Mouse (Mus musculus): ENCODE measurements around the gene Ttc38.
A peak's percentile ranks its signal among the peaks of the same experiment; 100 is the strongest.

Ttc38 gene

GRCm38 (mm10) chr15:85831954-85832590, at the start of gene Ttc38:
Gene Ttc38 (plus strand): TSS chr15:85832306.
- peak; percentile 88 for DNase-seq (ENCODE audit: low spot score)

GRCm38 (mm10) chr15:85783146-85783545, 49.0 kb upstream of the Ttc38 start:
- no peak for DNase-seq (ENCODE audit: low spot score)

GRCm38 (mm10) chr15:85784341-85784740, 47.8 kb upstream of the Ttc38 start:
- DNase-seq (ENCODE audit: low spot score) = no peak

GRCm38 (mm10) chr15:85786711-85787110, 45.4 kb upstream of the Ttc38 start:
- DNase-seq (ENCODE audit: low spot score) = peak; percentile 23

- no peak for DNase-seq (ENCODE audit: low spot score)
Observed at GRCm38 (mm10) chr15:85787482-85787881, 44.6 kb upstream of the Ttc38 start.

GRCm38 (mm10) chr15:85788051-85788450, 44.1 kb upstream of the Ttc38 start:
- DNase-seq (ENCODE audit: low spot score) = no peak

- DNase-seq (ENCODE audit: low spot score) = no peak
Observed at GRCm38 (mm10) chr15:85788633-85789032, 43.5 kb upstream of the Ttc38 start.

- no peak for DNase-seq (ENCODE audit: low spot score)
Observed at GRCm38 (mm10) chr15:85791449-85791848, 40.7 kb upstream of the Ttc38 start.

GRCm38 (mm10) chr15:85792819-85793218, 39.3 kb upstream of the Ttc38 start:
- peak; percentile 24 for DNase-seq (ENCODE audit: low spot score)

GRCm38 (mm10) chr15:85795516-85795915, 36.6 kb upstream of the Ttc38 start:
- no peak for DNase-seq (ENCODE audit: low spot score)

- no peak for DNase-seq (ENCODE audit: low spot score)
Observed at GRCm38 (mm10) chr15:85798676-85799075, 33.4 kb upstream of the Ttc38 start.

GRCm38 (mm10) chr15:85802931-85803330, 29.2 kb upstream of the Ttc38 start:
- no peak for DNase-seq (ENCODE audit: low spot score)

GRCm38 (mm10) chr15:85806886-85807285, 25.2 kb upstream of the Ttc38 start:
- no peak for DNase-seq (ENCODE audit: low spot score)

- DNase-seq (ENCODE audit: low spot score) = no peak
Observed at GRCm38 (mm10) chr15:85807404-85807803, 24.7 kb upstream of the Ttc38 start.

GRCm38 (mm10) chr15:85808031-85808430, 24.1 kb upstream of the Ttc38 start:
- no peak for DNase-seq (ENCODE audit: low spot score)

- DNase-seq (ENCODE audit: low spot score) = no peak
Observed at GRCm38 (mm10) chr15:85808434-85808833, 23.7 kb upstream of the Ttc38 start.

- no peak for DNase-seq (ENCODE audit: low spot score)
Observed at GRCm38 (mm10) chr15:85809091-85809490, 23.0 kb upstream of the Ttc38 start.

- DNase-seq (ENCODE audit: low spot score) = no peak
Observed at GRCm38 (mm10) chr15:85810462-85810805, 21.7 kb upstream of the Ttc38 start.

- DNase-seq (ENCODE audit: low spot score) = peak; percentile 64
Observed at GRCm38 (mm10) chr15:85810806-85811521, 21.1 kb upstream of the Ttc38 start.

GRCm38 (mm10) chr15:85811535-85812277, 20.4 kb upstream of the Ttc38 start, which contains the start of gene Cdpf1:
Gene Cdpf1 (minus strand): TSS chr15:85811697.
- DNase-seq (ENCODE audit: low spot score) = peak; percentile 99

- no peak for DNase-seq (ENCODE audit: low spot score)
Observed at GRCm38 (mm10) chr15:85813428-85813827, 18.7 kb upstream of the Ttc38 start.

- DNase-seq (ENCODE audit: low spot score) = peak; percentile 47
Observed at GRCm38 (mm10) chr15:85821203-85822010, 10.7 kb upstream of the Ttc38 start, which contains the start of gene Pkdrej. Gene Pkdrej (minus strand): TSS chr15:85821734.

Measured in urinary bladder, postnatal 14 days (tissue).